Mouse (Mus musculus) kidney, embryonic 14.5 days (tissue): ENCODE data around the gene Gnai2. TPM values are rescaled to one million over a fixed set of nuclear protein-coding genes. Genes with fewer than 3 reads are reported as not detected.

Experiments used
- ATAC-seq: fragments of 200-750 bp; cut with Nextera tagmentation; 2 replicates; pipeline ENCODE4 v1.8.0; 2017; ENCODE audit warnings: moderate number of reproducible peaks, mild to moderate bottlenecking, moderate TSS enrichment, moderate library complexity; ENCODE audit not compliant: low FRiP score, low TSS enrichment
- H3K27ac ChIP-seq: fragments of 300-500 bp; sonication (generic); 2 replicates; pipeline ENCODE4 v1.5.1; 2014; ENCODE audit warnings: low read depth, mild to moderate bottlenecking, low read length, moderate library complexity, mixed read lengths
- H3K27me3 ChIP-seq: fragments of 300-500 bp; sonication (generic); 2 replicates; pipeline ENCODE4 v1.6.1; 2014; ENCODE audit warnings: mild to moderate bottlenecking, low read length; ENCODE audit not compliant: control insufficient read depth, insufficient read depth
- H3K36me3 ChIP-seq: fragments of 300-500 bp; sonication (generic); 2 replicates; pipeline ENCODE4 v1.6.1; 2014; ENCODE audit warnings: low read length, mixed read lengths; ENCODE audit not compliant: control insufficient read depth, insufficient read depth
- H3K4me1 ChIP-seq: fragments of 300-500 bp; sonication (generic); 2 replicates; pipeline ENCODE4 v1.6.1; 2014; ENCODE audit warnings: low read length, mixed read lengths; ENCODE audit not compliant: control insufficient read depth, insufficient read depth
- H3K4me2 ChIP-seq: fragments of 300-500 bp; sonication (generic); replicated peaks from 2 replicates; pipeline ENCODE4 v1.6.1; 2014; ENCODE audit warnings: low read depth, mild to moderate bottlenecking, low read length
- H3K4me3 ChIP-seq: fragments of 300-500 bp; sonication (generic); 2 replicates; pipeline ENCODE4 v1.5.1; 2014; ENCODE audit warnings: mild to moderate bottlenecking, low read length
- H3K9ac ChIP-seq: fragments of 300-500 bp; sonication (generic); 2 replicates; pipeline ENCODE4 v1.6.1; 2014; ENCODE audit warnings: low read depth, mild to moderate bottlenecking, low read length, moderate library complexity
- H3K9me3 ChIP-seq: fragments of 300-500 bp; sonication (generic); 2 replicates; pipeline ENCODE4 v1.6.1; 2016; ENCODE audit warnings: low read length; ENCODE audit not compliant: control insufficient read depth
- WGBS: fragments of 180-500 bp; shearing (Covaris S2); extraction: QIAGEN DNeasy Blood & Tissue Kit; methylation state at CpG from one replicate; pipeline ENCODE4 v1.1.7; 2014; 5-methylcytosine and 5-hydroxymethylcytosine counted together
- polyA plus RNA-seq: library from polyadenylated mRNA; unstranded; fragments of >200 nt; fragmentation: Nextera tagmentation; extraction: Ambion mirVana; gene quantifications from 2 replicates; pipeline ENCODE4 v1.2.1, GENCODE M21; 2014

Gnai2 gene
- polyA plus RNA-seq, 1 experiment from 2014 or later, result 386 TPM

DNA sequence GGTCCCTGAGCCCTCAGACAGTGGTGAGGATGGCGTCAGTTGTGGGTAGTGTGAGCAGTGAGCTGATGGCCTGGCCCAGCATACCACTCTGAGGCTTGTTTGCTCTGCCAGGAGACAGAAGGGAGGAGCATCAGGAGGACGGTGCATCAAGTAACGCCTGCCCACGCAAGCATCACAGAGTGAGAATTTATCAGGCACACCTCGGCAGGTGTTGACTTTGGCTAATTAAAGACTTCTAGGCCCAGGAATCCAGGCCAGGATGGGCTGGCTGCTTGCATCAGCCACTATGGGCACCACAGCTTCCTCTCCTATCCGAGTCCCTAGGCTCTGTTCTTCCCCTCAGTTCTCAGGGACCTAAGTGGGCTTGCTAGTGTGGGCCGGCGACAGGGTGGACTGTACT is 27.2 kb upstream of the Gnai2 start:
- Histone ChIP-seq H3K27me3 (no peaks in the 10 kb centered on the region), H3K9ac (no peak overlapping the region), H3K27ac (no peak overlapping the region), H3K4me3 (no peak overlapping the region), H3K4me2 (no peak overlapping the region), H3K4me1 (peaks cover 15% of the 10 kb centered on the region), H3K36me3 (no peaks in the 10 kb centered on the region), H3K9me3 (no peaks in the 10 kb centered on the region)
- WGBS, result 59% methylated on average over 8 of the region's 8 CpGs
- no peak for ATAC-seq

DNA sequence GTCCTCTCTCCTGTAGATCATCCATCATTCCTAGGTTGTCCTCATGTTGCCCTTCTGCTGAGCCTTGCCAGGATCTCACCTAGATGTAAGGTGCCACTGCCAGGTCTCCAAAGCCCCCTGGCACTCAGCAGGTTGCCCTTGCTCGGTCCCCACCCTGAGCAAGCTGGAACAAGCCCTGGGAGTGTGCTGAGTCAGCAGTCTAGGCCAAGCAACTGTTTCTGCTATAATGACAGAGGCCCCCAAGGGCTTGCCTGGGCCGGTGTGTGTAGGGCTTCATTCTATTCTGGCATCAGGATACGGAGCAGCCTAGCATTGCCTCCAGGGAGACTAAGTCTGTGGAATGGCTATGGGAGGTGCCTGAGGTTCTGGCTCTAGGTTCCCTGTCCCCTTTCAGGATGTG is 25.6 kb upstream of the Gnai2 start:
- ATAC-seq, result no peak
- H3K27me3 ChIP-seq, result no peaks in the 10 kb centered on the region
- WGBS, result 68% methylated on average over 3 of the region's 3 CpGs

GRCm38 (mm10) chr9:107659961-107660360 is 24.8 kb upstream of the Gnai2 start:
- Histone ChIP-seq H3K9me3 (no peaks in the 10 kb centered on the region), H3K4me3 (no peak overlapping the region), H3K4me2 (no peak overlapping the region), H3K27me3 (no peaks in the 10 kb centered on the region), H3K4me1 (peaks cover 7% of the 10 kb centered on the region; the same call in 1 of the 2 replicates), H3K36me3 (no peaks in the 10 kb centered on the region), H3K27ac (no peak overlapping the region), H3K9ac (no peak overlapping the region)
- ATAC-seq, result no peak
- WGBS, result 89% methylated on average over 3 of the region's 3 CpGs

More for the DNA sequence above, 25.6 kb upstream of the Gnai2 start:
- no peak overlapping the region for H3K4me3 ChIP-seq
- H3K27ac ChIP-seq, result no peak overlapping the region
- H3K9me3 ChIP-seq, result no peaks in the 10 kb centered on the region
- H3K4me1 ChIP-seq, result peaks cover 7% of the 10 kb centered on the region; the same call in 1 of the 2 replicates
- no peaks in the 10 kb centered on the region for H3K36me3 ChIP-seq
- H3K4me2 ChIP-seq, result no peak overlapping the region
- no peak overlapping the region for H3K9ac ChIP-seq

DNA sequence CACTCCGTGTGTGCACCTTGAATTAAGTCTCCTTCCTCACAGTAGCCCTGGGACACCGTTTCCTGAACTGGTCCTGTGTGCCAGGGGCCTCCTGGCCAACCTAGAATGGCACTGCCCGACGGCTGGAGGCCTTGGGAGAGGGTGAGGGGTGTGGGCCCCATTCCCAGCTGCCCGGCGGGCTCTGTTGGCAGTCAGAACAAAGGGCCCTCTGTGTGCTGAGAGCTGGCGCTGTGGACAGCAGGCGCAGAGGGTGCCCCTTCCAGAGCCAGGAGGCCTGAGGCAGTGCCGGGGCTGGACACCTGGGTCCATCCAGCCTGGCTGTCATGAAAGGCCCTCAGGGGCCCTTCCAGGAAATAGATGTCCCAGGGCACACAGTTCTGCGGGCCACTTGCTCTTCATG is 24.4 kb upstream of the Gnai2 start:
- Histone ChIP-seq H3K4me2 (no peak overlapping the region), H3K9me3 (no peaks in the 10 kb centered on the region), H3K36me3 (no peaks in the 10 kb centered on the region), H3K27ac (no peak overlapping the region), H3K4me3 (no peak overlapping the region), H3K4me1 (peaks cover 7% of the 10 kb centered on the region; the same call in 1 of the 2 replicates), H3K27me3 (no peaks in the 10 kb centered on the region), H3K9ac (no peak overlapping the region)
- ATAC-seq, result no peak
- WGBS, result 85% methylated on average over 10 of the region's 10 CpGs

DNA sequence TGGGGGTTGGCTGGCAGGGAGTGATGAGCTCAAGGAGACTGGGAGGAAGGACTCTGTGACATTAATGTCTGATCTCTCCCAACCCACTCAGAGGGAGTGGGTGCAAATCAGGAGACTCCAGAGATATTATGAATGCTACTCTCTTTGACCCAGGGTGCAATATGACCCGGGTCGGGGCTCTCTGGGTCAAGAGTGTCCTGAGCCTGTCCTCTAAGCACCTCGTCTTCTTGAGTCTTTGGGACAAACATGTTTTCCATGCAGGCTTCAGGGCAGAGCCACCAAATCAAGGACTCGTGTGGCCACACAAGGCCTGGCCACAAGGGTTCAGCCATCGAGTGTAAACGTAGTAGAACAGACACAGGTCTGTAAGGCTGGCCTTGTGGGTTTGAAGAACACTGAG is 22.9 kb upstream of the Gnai2 start:
- WGBS, result 82% methylated on average over 6 of the region's 6 CpGs
- Histone ChIP-seq H3K9me3 (no peaks in the 10 kb centered on the region), H3K9ac (no peak overlapping the region)

GRCm38 (mm10) chr9:107657144-107657543 is 22.0 kb upstream of the Gnai2 start:
- 95% methylated on average over 5 of the region's 5 CpGs for WGBS
- Histone ChIP-seq H3K27ac (no peak overlapping the region), H3K4me1 (no peaks in the 10 kb centered on the region), H3K36me3 (no peaks in the 10 kb centered on the region), H3K4me3 (no peak overlapping the region), H3K4me2 (no peak overlapping the region), H3K9me3 (no peaks in the 10 kb centered on the region), H3K9ac (no peak overlapping the region), H3K27me3 (no peaks in the 10 kb centered on the region)
- ATAC-seq, result no peak

More for the DNA sequence above, 22.9 kb upstream of the Gnai2 start:
- no peak overlapping the region for H3K4me3 ChIP-seq
- H3K36me3 ChIP-seq, result no peaks in the 10 kb centered on the region
- ATAC-seq, result no peak
- H3K4me1 ChIP-seq, result no peaks in the 10 kb centered on the region; the same call in 1 of the 2 replicates
- no peaks in the 10 kb centered on the region for H3K27me3 ChIP-seq
- no peak overlapping the region for H3K27ac ChIP-seq
- H3K4me2 ChIP-seq, result no peak overlapping the region

GRCm38 (mm10) chr9:107654585-107654984 is 19.4 kb upstream of the Gnai2 start:
- Histone ChIP-seq H3K9ac (no peak overlapping the region), H3K4me1 (no peaks in the 10 kb centered on the region; the same call in 1 of the 2 replicates), H3K36me3 (no peaks in the 10 kb centered on the region), H3K4me3 (no peak overlapping the region), H3K4me2 (no peak overlapping the region), H3K9me3 (no peaks in the 10 kb centered on the region), H3K27ac (no peak overlapping the region), H3K27me3 (no peaks in the 10 kb centered on the region)
- no peak for ATAC-seq
- 83% methylated on average over 4 of the region's 4 CpGs for WGBS

- WGBS, result 80% methylated on average over 2 of the region's 2 CpGs
These were observed 18.3 kb upstream of the Gnai2 start for GRCm38 (mm10) chr9:107653474-107653873.

GRCm38 (mm10) chr9:107650708-107651481 is 15.7 kb upstream of the Gnai2 start:
- Histone ChIP-seq H3K36me3 (no peaks in the 10 kb centered on the region), H3K4me2 (no peak overlapping the region), H3K27me3 (no peaks in the 10 kb centered on the region), H3K27ac (no peak overlapping the region), H3K9me3 (no peaks in the 10 kb centered on the region), H3K4me3 (no peak overlapping the region), H3K4me1 (no peaks in the 10 kb centered on the region; the same call in 1 of the 2 replicates), H3K9ac (no peak overlapping the region)
- ATAC-seq, result no peak; the same call in 1 of the 2 replicates
- 35% methylated on average over 12 of the region's 12 CpGs for WGBS

More at GRCm38 (mm10) chr9:107653474-107653873, 18.3 kb upstream of the Gnai2 start:
- no peak for ATAC-seq
- no peaks in the 10 kb centered on the region; the same call in 1 of the 2 replicates for H3K4me1 ChIP-seq
- H3K4me2 ChIP-seq, result no peak overlapping the region
- no peak overlapping the region for H3K27ac ChIP-seq
- H3K9ac ChIP-seq, result no peak overlapping the region
- no peaks in the 10 kb centered on the region for H3K36me3 ChIP-seq
- no peak overlapping the region for H3K4me3 ChIP-seq
- H3K9me3 ChIP-seq, result no peaks in the 10 kb centered on the region
- H3K27me3 ChIP-seq, result no peaks in the 10 kb centered on the region
